Mouse (Mus musculus) megakaryocyte, adult 5-6 weeks (primary cell): ENCODE measurements around the gene Zg16. TPM values are rescaled to one million over a fixed set of nuclear protein-coding genes. Genes with fewer than 3 reads are reported as not detected.
"Not testable (repeated sequence)": the region's sequence is repeated elsewhere in the genome, so short reads cannot be mapped to it uniquely, and the experiment has no call there.

ENCODE experiments used
- ATAC-seq: 2 replicates; pipeline ENCODE4 v1.8.0; 2016; ENCODE audit warnings: mild to moderate bottlenecking, inconsistent platforms; ENCODE audit not compliant: poor library complexity, severe bottlenecking
- total RNA-seq, 2 experiments: library from RNA; stranded (forward) in 1 of 2; stranded (reverse) in 1 of 2; fragments of 153-499, 151-499 nt in 1 of 2; fragments of 221-1000, 200-1000 nt in 1 of 2; gene quantifications; 2 replicates each; pipeline versions ENCODE4 v1.2.3 to v1.2.4; 2015 to 2017

Zg16 gene
- total RNA-seq, 2 experiments from 2014 or later = 0.96 TPM; not detected in 1

- peak; percentile 80 for ATAC-seq
Observed at GRCm38 (mm10) chr7:127104560-127105332, 17.6 kb upstream of the Zg16 start.

- peak; percentile 53 for ATAC-seq
Observed at GRCm38 (mm10) chr7:127103960-127104359, 16.8 kb upstream of the Zg16 start.

DNA sequence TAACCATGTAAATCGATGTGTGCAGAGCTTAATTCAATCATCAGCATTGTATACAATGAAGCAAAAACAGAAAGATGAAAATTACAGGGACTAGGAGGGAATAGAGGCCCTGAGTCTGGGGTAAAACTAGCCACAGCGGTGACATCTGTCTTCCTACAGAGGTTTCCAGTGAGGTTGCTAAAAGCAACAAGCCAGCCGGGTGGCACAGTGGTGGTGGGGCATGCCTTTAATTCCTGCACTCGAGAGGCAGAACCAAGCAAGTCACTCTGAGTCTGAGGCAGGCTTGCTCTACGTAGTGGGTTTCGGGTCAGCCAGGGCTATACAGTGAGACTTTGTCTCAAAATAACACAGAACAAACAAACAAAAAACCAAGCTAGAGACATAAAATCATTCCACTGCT is 15.0 kb upstream of the Zg16 start:
- ATAC-seq = no peak

- no peak for ATAC-seq
Observed at GRCm38 (mm10) chr7:127101451-127102016, 14.4 kb upstream of the Zg16 start.

- ATAC-seq = no peak
Observed at GRCm38 (mm10) chr7:127099528-127099927, 12.4 kb upstream of the Zg16 start.

- ATAC-seq = no peak
Observed at GRCm38 (mm10) chr7:127098950-127099349, 11.8 kb upstream of the Zg16 start.

DNA sequence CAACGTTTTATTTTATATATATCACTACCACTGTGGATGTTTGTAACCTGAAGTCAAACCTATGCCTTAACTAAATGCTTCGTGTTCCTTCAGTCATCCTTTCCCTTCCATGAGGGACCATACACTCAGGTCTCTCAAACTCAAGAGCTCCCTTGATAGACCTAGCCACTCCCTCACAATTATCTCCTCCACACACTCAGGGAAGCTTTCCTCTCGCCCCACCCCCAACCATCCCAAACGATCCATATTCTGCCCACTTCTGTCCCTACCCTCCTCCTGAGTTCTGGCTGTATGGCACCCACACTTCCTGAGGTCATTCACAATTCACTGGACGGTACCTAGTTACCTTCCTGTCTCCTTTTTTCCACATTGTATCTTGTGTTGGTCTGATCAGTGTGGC is 11.4 kb upstream of the Zg16 start:
- no peak for ATAC-seq

- no peak for ATAC-seq
Observed at GRCm38 (mm10) chr7:127096456-127096855, 9.3 kb upstream of the Zg16 start.

DNA sequence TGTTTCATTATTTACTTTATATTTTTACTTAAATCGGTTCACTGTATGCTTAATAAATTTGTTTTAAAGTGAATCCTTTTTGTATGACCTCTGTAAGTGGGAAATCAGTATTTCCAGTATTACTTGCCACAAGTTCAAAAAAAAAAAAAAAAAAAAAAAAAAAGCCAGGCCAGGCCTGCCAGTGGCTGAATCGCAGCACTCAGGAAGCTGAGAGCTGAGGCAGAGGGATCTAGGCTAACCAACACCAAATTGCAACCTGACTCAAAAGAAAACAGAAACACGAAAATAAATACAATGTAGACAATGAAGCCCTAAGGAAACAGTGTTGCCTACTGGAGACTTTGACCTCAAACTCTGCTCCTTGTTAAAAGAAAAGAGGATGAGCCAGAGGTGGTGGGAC is 6.8 kb upstream of the Zg16 start:
- ATAC-seq = no peak

DNA sequence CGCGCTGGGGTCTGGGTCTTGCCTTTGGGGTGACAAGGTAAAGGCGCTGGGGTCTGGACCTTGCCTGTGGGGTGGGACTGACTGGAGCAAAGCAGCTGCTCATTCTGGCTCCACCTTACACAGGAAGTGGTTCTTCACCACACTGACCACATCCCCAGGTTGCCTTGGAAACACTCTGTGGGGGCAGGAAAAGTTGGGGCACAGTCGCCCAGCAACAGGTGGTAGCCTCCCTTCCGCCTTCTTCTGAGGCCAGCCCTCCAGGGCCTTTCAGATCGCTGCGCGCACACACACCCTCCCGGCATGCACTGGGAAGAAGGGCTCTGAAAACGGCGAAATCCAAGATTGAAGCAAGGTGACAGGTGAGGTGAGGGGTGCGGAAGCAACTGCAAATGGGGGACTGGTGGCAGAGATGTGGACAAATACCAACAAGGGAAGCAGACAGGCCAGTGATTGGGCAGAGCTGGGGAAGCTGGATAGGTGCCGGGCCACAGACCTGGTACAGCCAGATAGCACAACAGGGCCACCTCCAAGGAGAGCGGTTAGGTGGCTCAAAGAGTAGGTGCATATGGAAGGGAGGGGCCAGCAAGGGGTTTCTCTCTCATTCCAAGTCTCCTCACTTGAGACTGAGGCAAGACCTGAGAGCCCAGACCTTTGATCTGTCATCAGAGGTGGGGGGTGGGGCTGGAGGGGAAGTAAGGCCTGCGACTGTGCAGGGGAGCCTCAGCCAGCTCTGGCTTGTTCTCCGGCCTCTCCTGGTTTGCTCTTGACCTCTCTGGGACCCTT is 4.2 kb upstream of the Zg16 start, which contains the start of gene AI467606:
Gene AI467606, plus strand, starts transcription at position 246 of the 783 bp plus-strand sequence.
- peak; percentile 92 for ATAC-seq

DNA sequence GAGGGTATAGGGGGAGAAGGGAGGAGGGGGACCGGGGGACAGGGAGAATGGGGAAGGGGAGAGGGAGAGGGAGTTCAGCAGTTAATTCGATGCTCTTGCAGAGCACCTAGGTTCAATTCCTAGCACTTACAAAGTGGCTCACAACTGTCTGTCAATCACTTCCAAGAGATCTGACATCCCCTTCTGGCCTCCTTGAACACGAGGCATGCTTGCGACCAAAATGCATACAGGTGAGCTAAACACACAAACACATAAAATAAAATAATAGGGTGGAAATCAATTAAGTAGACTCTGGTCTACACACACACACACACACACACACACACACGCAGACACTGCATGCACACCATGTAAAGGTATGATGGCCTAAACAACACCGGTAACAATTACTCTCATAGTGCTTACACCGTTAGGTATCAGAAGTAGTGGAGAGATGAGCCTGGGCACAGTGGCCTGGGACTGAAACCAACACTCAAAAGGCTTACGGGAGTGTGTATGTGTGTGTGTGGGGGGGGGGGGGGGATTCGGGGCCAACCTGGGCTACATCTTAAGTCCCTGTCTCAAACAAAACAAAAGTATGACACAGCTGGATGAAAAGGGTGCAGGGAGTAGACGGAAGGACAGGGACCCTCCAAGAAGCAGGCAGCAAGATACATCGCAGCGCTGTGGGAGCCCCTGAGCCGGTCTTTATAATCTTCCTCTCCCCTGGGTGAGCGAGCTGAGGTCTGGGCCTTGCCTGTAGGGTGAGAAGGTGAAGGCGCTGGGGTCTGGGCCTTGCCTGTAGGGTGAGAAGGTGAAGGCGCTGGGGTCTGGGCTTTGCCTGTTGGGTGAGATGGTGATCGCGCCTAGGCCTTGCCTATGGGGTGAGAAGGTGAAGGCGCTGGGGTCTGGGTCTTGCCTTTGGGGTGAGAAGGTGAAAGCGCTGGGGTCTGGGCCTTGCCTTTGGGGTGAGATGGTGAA is 3.3 kb upstream of the Zg16 start:
- ATAC-seq = no peak

DNA sequence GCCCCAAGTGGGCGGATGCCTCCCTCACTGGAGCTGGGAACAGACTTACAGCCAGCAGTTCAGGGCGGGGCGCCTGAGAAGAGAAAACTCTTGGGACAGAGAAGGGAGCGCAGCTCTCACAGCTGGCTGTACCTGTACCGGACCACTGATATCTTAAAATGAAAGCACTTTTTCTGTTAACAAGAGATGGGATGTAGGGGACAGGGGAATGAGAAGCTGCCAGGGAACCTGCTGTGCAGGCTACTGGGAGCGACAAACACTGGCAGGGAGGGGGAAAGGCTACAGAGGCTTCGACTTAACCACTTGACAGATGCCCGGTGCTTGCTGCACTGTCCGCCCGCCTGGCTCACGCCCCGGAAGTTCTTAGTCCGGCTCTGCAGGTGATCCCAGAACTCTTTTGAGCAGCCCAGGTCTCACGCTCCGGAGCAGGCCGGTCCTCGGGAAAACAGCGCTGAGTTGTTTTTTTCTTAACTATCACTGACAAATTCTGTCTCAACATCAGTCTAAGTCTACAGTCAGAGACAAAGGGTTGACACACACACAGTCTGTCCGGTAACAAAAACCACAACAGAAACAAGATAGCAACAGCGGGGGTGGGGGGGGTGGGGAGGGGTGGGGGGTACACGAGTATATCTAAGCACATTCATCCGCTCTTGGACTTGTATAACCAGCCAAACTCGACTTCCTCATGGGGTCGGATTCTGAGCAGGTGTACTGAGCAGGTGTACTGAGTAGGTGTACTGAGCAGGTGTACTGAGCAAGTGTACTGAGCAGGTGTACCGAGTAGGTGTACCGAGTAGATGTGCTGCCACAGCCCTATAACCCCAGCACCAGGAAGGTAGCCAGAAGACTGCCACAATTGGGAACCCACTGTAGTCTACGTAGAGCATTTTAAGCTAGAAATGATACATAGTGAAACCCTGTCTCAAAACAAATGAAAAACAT is 2.0 kb upstream of the Zg16 start:
- no peak for ATAC-seq

- no peak for ATAC-seq
Observed at GRCm38 (mm10) chr7:127088083-127088482, 955 bp upstream of the Zg16 start.

DNA sequence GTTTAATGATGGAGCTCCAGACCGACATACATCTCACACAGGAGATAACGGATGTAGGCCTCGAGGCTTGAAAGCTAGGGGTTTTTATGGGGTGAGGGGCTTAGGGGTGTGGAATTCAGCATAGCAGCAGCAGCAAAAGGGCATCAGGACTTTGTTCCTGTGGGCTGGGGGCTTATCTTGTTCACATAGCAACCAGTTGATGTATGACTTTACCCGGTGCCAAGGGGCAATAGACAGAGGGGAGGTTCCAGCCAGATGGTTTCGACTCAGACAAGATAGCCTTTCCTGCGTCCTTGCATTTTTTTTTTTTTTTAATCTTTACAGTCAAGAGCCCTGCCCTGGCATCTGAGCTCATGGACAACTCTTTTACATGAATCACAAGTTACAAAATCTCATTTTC is 1.4 kb downstream of the Zg16 start:
- not testable (repeated sequence) for ATAC-seq

GRCm38 (mm10) chr7:127084794-127085193 is 2.3 kb downstream of the Zg16 start:
- ATAC-seq = no peak

GRCm38 (mm10) chr7:127083689-127084088 is 3.4 kb downstream of the Zg16 start:
- no peak for ATAC-seq

GRCm38 (mm10) chr7:127082995-127083394 is 4.1 kb downstream of the Zg16 start:
- no peak for ATAC-seq

DNA sequence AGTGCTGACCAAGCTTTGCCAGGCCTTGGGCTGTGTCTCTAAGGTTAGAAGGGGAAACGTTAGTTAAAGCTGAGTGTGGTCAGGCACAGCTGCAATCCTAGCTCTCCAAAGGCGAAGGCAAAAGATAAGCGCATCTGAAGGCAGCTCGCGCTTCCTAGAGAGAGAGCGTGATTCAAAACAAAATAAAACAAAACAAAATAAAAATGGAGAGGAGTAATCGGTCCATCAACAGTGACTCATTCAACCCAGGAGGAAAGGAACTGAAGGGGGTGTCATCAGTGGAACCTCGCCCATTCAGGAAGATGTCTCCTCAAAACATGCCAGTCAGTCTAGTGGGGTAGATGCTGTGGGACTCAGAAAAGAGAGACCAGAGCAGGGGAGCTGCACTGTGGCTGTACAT is 4.9 kb downstream of the Zg16 start:
- ATAC-seq = no peak

DNA sequence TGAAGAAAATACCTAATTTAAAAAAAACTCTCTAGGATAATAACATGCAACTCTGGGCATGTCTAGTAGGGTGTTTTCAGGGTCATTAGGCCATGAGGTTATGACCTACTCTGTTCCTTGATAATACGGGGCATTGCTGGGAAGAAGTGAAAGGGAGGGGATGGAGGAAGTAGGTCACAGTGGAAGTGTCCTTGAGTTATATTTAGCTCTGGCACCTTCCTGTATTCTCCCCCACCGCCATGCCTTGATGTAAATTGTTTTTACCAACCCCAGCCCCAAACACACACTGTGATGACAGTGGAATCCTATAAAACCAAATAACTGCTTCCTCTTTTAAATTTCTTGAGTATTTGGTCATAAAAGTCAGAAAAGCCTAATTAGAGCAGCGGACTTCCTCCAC is 7.1 kb downstream of the Zg16 start:
- peak; percentile 88 for ATAC-seq
